Comparison of ENCODE assay signal across 16 mouse cellular contexts in the genomic region with DNA sequence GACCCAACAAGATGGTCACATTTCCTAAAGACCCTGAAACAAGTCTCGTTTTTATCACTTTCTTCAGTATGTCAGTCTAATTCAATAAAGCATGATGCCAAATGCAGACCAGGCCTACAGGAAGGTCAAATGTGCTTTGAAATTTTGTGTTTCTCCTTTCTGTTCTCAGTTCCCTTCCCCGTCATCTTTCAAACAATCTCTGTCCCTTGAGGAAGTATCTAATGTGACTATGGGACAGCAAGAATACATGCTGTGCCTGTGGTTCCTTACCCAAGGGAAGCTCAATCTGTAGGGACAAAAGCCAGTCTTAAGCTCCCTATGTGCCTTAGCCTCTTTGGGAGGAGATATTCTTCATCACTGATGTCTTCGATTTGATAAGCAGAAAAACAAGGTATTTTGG.
"Had no signal": no experiment of that assay in that cellular context is flagged by ENCODE, and none has a peak within 500 bp of the region (broad histone marks: within the 10 kb centered on the region; RNA-seq: fewer than 3 reads in every experiment).

No protein-coding gene starts in this region.

- ATAC-seq: intestine, postnatal 0 days; midbrain, embryonic 13.5 days had no signal

- H3K27me3 ChIP-seq: limb, embryonic 13.5 days; liver, embryonic 15.5 days; midbrain, embryonic 13.5 days; neural tube, embryonic 13.5 days had no signal

- H3K4me2 ChIP-seq: limb, embryonic 13.5 days; liver, embryonic 11.5 days; liver, embryonic 15.5 days; lung, embryonic 14.5 days; midbrain, embryonic 13.5 days; neural tube, embryonic 13.5 days had no signal

- H3K4me1 ChIP-seq: limb, embryonic 13.5 days; liver, embryonic 15.5 days; midbrain, embryonic 13.5 days; neural tube, embryonic 13.5 days had no signal

- H3K9ac ChIP-seq: limb, embryonic 13.5 days; liver, embryonic 15.5 days; lung, embryonic 14.5 days; midbrain, embryonic 13.5 days; neural tube, embryonic 13.5 days had no signal

- H3K27ac ChIP-seq: limb, embryonic 13.5 days; liver, embryonic 15.5 days; midbrain, embryonic 13.5 days; neural tube, embryonic 13.5 days had no signal

- H3K9me3 ChIP-seq: limb, embryonic 13.5 days; liver, embryonic 15.5 days; midbrain, embryonic 13.5 days; neural tube, embryonic 13.5 days had no signal

- H3K36me3 ChIP-seq: limb, embryonic 13.5 days; liver, embryonic 15.5 days; midbrain, embryonic 13.5 days; neural tube, embryonic 13.5 days had no signal

- H3K4me3 ChIP-seq: limb, embryonic 13.5 days; liver, embryonic 15.5 days; midbrain, embryonic 13.5 days; neural tube, embryonic 13.5 days had no signal

- DNase-seq: kidney, adult 8-10 months; kidney, postnatal 25 days; layer of hippocampus, postnatal 36 days; left cerebral cortex, postnatal 4 days; lung, embryonic 14.5 days; lung, postnatal 10 days; lung, postnatal 4 days; right cerebral cortex, postnatal 25 days; thymus, adult 18-20 months; thymus, postnatal 14 days had no signal
